21 mouse cellular contexts compared by ENCODE assay signal in genomic region chr11:52449004-52449403, GRCm38 (mm10). TPM values are rescaled to one million over a fixed set of nuclear protein-coding genes. Genes with fewer than 3 reads are reported as not detected.
DNase-seq lines count a peak whose midpoint lies in the region; ATAC-seq and TF ChIP-seq lines count a peak whose summit lies in the region.
"Had no signal": no experiment of that assay in that cellular context is flagged by ENCODE, and none has a peak within 500 bp of the region (broad histone marks: within the 10 kb centered on the region; RNA-seq: fewer than 3 reads in every experiment).

No protein-coding gene starts in this region.

- peak; percentile 71 to 88 for DNase-seq in adrenal gland, adult (ENCODE audit: inconsistent age in 2 of 2, low spot score in 1 of 2)
- no peak for DNase-seq in adrenal gland, postnatal 25 days
- DNase-seq in R1 (ENCODE audit: low read depth, low spot score): peak; percentile 44
- DNase-seq in brain, adult 2 months (ENCODE audit: low read depth, low spot score): peak; percentile 28
- no peak for DNase-seq in stomach, postnatal 0 days (ENCODE audit: low spot score)
- DNase-seq in layer of hippocampus, postnatal 14 days (ENCODE audit: low spot score in 2 of 2): no peak
- DNase-seq in gastrocnemius, adult 8-10 months (ENCODE audit: low spot score in 2 of 2): no peak
- DNase-seq: cerebellum, adult 9-11 months; gastrocnemius, adult 2 months; heart, adult 2 months; heart, postnatal 36 days; kidney, postnatal 4 days; liver, embryonic 13.5 days; lung, embryonic 14.5 days had no signal

- 37% methylated on average over 3 of the region's 3 CpGs for WGBS in stomach, postnatal 0 days
- 38% methylated on average over 3 of the region's 3 CpGs for WGBS in intestine, postnatal 0 days

- no peak for TF ChIP-seq CTCF in stomach, postnatal 0 days (IDR thresholded peaks at IDR 0.05; ENCODE audit: low read depth)
- no peak for TF ChIP-seq CTCF in intestine, postnatal 0 days (IDR thresholded peaks at IDR 0.05; ENCODE audit: low read depth)

- peak; percentile 82 for ATAC-seq in stomach, postnatal 0 days (ENCODE audit: low FRiP score, low TSS enrichment)
- ATAC-seq in intestine, postnatal 0 days: no peak
- ATAC-seq: intestine, embryonic 15.5 days; midbrain, embryonic 16.5 days had no signal

- H3K9me3 ChIP-seq in stomach, postnatal 0 days (ENCODE audit: control insufficient read depth, low read length): no peaks in the 10 kb centered on the region
- no peaks in the 10 kb centered on the region for H3K9me3 ChIP-seq in intestine, postnatal 0 days (ENCODE audit: control insufficient read depth)
- H3K9me3 ChIP-seq: embryonic facial prominence, embryonic 13.5 days; intestine, embryonic 15.5 days; limb, embryonic 13.5 days; liver, embryonic 13.5 days; neural tube, embryonic 15.5 days had no signal

- H3K9ac ChIP-seq in stomach, postnatal 0 days (ENCODE audit: low read length): no peak overlapping the region
- no peak overlapping the region for H3K9ac ChIP-seq in intestine, postnatal 0 days (ENCODE audit: low read depth, low read length)
- H3K9ac ChIP-seq: embryonic facial prominence, embryonic 13.5 days; hindbrain, embryonic 14.5 days; intestine, embryonic 15.5 days; limb, embryonic 13.5 days; liver, embryonic 13.5 days; lung, embryonic 14.5 days; neural tube, embryonic 15.5 days had no signal

- no peaks in the 10 kb centered on the region for H3K36me3 ChIP-seq in stomach, postnatal 0 days (ENCODE audit: control insufficient read depth, insufficient read depth, low read length)
- H3K36me3 ChIP-seq in intestine, postnatal 0 days (ENCODE audit: control insufficient read depth, insufficient read depth): no peaks in the 10 kb centered on the region
- H3K36me3 ChIP-seq: embryonic facial prominence, embryonic 13.5 days; intestine, embryonic 15.5 days; limb, embryonic 13.5 days; liver, embryonic 13.5 days; neural tube, embryonic 15.5 days had no signal

- peak overlapping the region; percentile 70 for H3K27ac ChIP-seq in stomach, postnatal 0 days (replicated peaks)
- no peak overlapping the region for H3K27ac ChIP-seq in intestine, postnatal 0 days (ENCODE audit: low read depth, low read length)
- H3K27ac ChIP-seq: embryonic facial prominence, embryonic 13.5 days; gastrocnemius, adult 2 months; heart, adult 2 months; hindbrain, embryonic 14.5 days; intestine, embryonic 15.5 days; limb, embryonic 13.5 days; liver, embryonic 13.5 days; neural tube, embryonic 15.5 days had no signal

- no peaks in the 10 kb centered on the region for H3K27me3 ChIP-seq in stomach, postnatal 0 days (ENCODE audit: control insufficient read depth, insufficient read depth, low read length)
- H3K27me3 ChIP-seq in intestine, postnatal 0 days (replicated peaks; ENCODE audit: control insufficient read depth, insufficient read depth, low read length): no peaks in the 10 kb centered on the region
- H3K27me3 ChIP-seq: embryonic facial prominence, embryonic 13.5 days; intestine, embryonic 15.5 days; limb, embryonic 13.5 days; liver, embryonic 13.5 days had no signal

- TF ChIP-seq EP300 in stomach, postnatal 0 days (optimal IDR thresholded peaks at IDR 0.05): no peak

- no peak overlapping the region for H3K4me3 ChIP-seq in stomach, postnatal 0 days (ENCODE audit: low read depth, low read length)
- H3K4me3 ChIP-seq in intestine, postnatal 0 days (ENCODE audit: low read depth, low read length): no peak overlapping the region
- H3K4me3 ChIP-seq: embryonic facial prominence, embryonic 13.5 days; gastrocnemius, adult 2 months; heart, adult 2 months; intestine, embryonic 15.5 days; limb, embryonic 13.5 days; liver, embryonic 13.5 days; neural tube, embryonic 15.5 days had no signal

- no peak overlapping the region for H3K4me2 ChIP-seq in stomach, postnatal 0 days (replicated peaks; ENCODE audit: low read depth)
- no peak overlapping the region for H3K4me2 ChIP-seq in intestine, postnatal 0 days (replicated peaks; ENCODE audit: low read depth)
- H3K4me2 ChIP-seq: embryonic facial prominence, embryonic 13.5 days; hindbrain, embryonic 14.5 days; intestine, embryonic 15.5 days; limb, embryonic 13.5 days; liver, embryonic 13.5 days; lung, embryonic 14.5 days; neural tube, embryonic 15.5 days had no signal

- 0 out of 2 replicates have a peak, but pooled peaks cover 3% of the 10 kb centered on the region for H3K4me1 ChIP-seq in stomach, postnatal 0 days (replicated peaks; ENCODE audit: control insufficient read depth, insufficient read depth)
- H3K4me1 ChIP-seq in intestine, postnatal 0 days (replicated peaks; ENCODE audit: control insufficient read depth, insufficient read depth, low read length): no peaks in the 10 kb centered on the region
- H3K4me1 ChIP-seq: embryonic facial prominence, embryonic 13.5 days; intestine, embryonic 15.5 days; limb, embryonic 13.5 days; liver, embryonic 13.5 days had no signal

RNA-seq across cellular contexts. Expression of gene 9530068E07Rik, which starts 52.8 kb away (rescaled TPM):
- 157 and 166 TPM in 2 replicates for total RNA-seq in adrenal gland, postnatal 25 days (2021)
- polyA plus RNA-seq in stomach, postnatal 0 days (2015; fragmentation: Nextera tagmentation; extraction: Ambion mirVana): 104 and 115 TPM in 2 replicates
- total RNA-seq in layer of hippocampus, postnatal 14 days (2021): 10 to 100 TPM; 82.2 to 82.4 TPM
- 89.2 and 92.0 TPM in 2 replicates for polyA plus RNA-seq in intestine, postnatal 0 days (2015; fragmentation: Nextera tagmentation; extraction: Ambion mirVana)
- 10 to 100 TPM; 37.2 to 45.4 (median 40.2) TPM for total RNA-seq in gastrocnemius, adult 8-10 months (2022)

Comparison
In these comparisons a context has a peak if more than half of its experiments do, and no peak if none do; other contexts are left out.
1. DNase-seq: peak in adrenal gland, adult (2 of 2), R1 (single experiment) and brain, adult 2 months (single experiment); none in adrenal gland, postnatal 25 days (single experiment), stomach, postnatal 0 days (single experiment), layer of hippocampus, postnatal 14 days (0 of 2) and gastrocnemius, adult 8-10 months (0 of 2).